Mouse (Mus musculus): ENCODE measurements around the gene Nap1l1. TPM values are rescaled to one million over a fixed set of nuclear protein-coding genes. Genes with fewer than 3 reads are reported as not detected.

The Nap1l1 gene
- 87.2 TPM for polyA plus RNA-seq (2017; shearing (Covaris generic))

GRCm38 (mm10) chr10:111472686-111473510 lies at the start of gene Nap1l1:
Nap1l1 (plus strand) TSS chr10:111473223.

GRCm38 (mm10) chr10:111506101-111506925 lies 33.3 kb downstream of the Nap1l1 start, which contains the start of gene Phlda1:
Phlda1 (plus strand) TSS chr10:111506286.

Other genes with a start within 250 kb of the Nap1l1 start
- 2.0 TPM for gene Bbs10, start 174.5 kb upstream of the Nap1l1 start, polyA plus RNA-seq (2017; shearing (Covaris generic))
- gene Phlda1, start 33.1 kb downstream of the Nap1l1 start, polyA plus RNA-seq (2017; shearing (Covaris generic)) = 13.2 TPM